Mouse (Mus musculus): ENCODE data around the gene Sox6. TPM values are rescaled to one million over a fixed set of nuclear protein-coding genes. Genes with fewer than 3 reads are reported as not detected.

Sox6 gene
- polyA plus RNA-seq (2012; ENCODE audit: low replicate concordance): 2.4 and 6.1 TPM in 2 replicates

GRCm38 (mm10) chr7:116038511-116038910, at the start of gene Sox6:
Gene Sox6, minus strand, starts transcription at chr7:116038796.

GRCm38 (mm10) chr7:116084366-116084765, 45.8 kb upstream of the Sox6 start, which contains the start of gene Gm4353:
Gene Gm4353, minus strand, starts transcription at chr7:116084635.

GRCm38 (mm10) chr7:116039196-116039537, 571 bp upstream of the Sox6 start, which contains the start of gene 1110004F10Rik:
Gene 1110004F10Rik, plus strand, starts transcription at chr7:116039397.

Other genes with a start within 250 kb of the Sox6 start
- gene 1110004F10Rik, start 601 bp upstream of the Sox6 start, polyA plus RNA-seq (2012; ENCODE audit: low replicate concordance): 14.4 and 18.1 TPM in 2 replicates
- 0.24 and 3.8 TPM in 2 replicates for gene Gm4353, start 45.8 kb upstream of the Sox6 start, polyA plus RNA-seq (2012; ENCODE audit: low replicate concordance)